Mouse (Mus musculus): Measurements from ENCODE around the gene Nfkbiz. TPM values are rescaled to one million over a fixed set of nuclear protein-coding genes. Genes with fewer than 3 reads are reported as not detected.
A peak's percentile ranks its signal among the peaks of the same experiment; 100 is the strongest.

Nfkbiz gene
- polyA plus RNA-seq, 2 experiments: 1.7 to 2.4 TPM

DNA sequence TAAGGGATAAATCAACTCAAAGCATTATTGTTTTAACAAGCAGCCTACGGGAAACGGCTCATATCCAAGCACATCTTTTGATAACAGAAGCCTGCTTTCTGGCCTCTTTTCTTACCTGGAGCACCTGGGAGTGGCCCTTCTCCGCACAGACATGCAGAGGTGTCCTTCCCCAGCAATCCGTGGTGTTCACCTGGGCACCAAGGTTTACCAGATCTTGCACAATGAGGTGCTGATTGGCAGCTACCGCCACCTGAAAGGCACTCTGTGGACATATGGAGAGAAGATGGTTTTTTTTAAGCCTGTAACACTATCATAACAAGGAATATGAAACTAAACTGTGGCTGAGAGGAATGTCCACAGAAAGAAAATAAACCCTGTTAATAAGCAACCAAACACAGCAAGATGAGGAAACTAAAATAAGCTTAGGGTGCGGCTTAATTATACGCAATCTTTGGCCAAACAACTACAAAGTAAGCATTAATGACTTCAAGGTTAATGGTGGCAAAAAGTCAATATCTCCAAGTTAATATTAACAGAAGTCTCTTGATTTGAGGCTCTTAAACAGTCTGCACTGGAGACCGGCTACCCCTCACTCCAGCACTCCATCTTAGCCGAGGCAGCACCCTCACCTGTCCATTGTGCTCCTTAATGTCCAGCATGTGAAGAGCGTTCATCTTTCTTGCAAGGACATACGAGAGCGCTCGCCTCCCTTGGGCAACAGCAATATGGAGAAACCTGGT is 22.3 kb downstream of the Nfkbiz start:
- Histone ChIP-seq H3K4me1 (replicated peaks; ENCODE audit: control insufficient read depth in 2 of 2, insufficient read depth in 2 of 2, low read length in 1 of 2) (no peaks in the 10 kb centered on the region), H3K27ac (no peak overlapping the region), H3K9ac (replicated peaks) (no peak overlapping the region), H3K4me2 (ENCODE audit: low read depth) (no peak overlapping the region), H3K27me3 (ENCODE audit: control insufficient read depth, insufficient read depth, low read length) (peaks cover 6% of the 10 kb centered on the region), H3K9me3 (ENCODE audit: control insufficient read depth, low read length) (no peaks in the 10 kb centered on the region), H3K36me3 (replicated peaks; ENCODE audit: control insufficient read depth, insufficient read depth, low read depth) (peaks cover 5% of the 10 kb centered on the region), H3K4me3 (ENCODE audit: insufficient read depth in 1 of 2, low read depth in 2 of 2, low read length in 2 of 2) (no peak overlapping the region)
- WGBS (ENCODE audit: insufficient replicate concordance): 74% methylated on average over 13 of the region's 13 CpGs
- no peak for DNase-seq (ENCODE audit: low read depth in 3 of 3, low spot score in 3 of 3)
- ATAC-seq (ENCODE audit: insufficient read depth): peak; percentile 44; the same call in 1 of the 2 replicates
- TF ChIP-seq EP300 (IDR thresholded peaks at IDR 0.05; ENCODE audit: low read depth) (no peak), CTCF (IDR thresholded peaks at IDR 0.05; ENCODE audit: low read depth) (no peak)

GRCm38 (mm10) chr16:55815466-55815865 is 23.2 kb downstream of the Nfkbiz start:
- ATAC-seq (ENCODE audit: insufficient read depth) (no peak), DNase-seq (ENCODE audit: low read depth in 3 of 3, low spot score in 3 of 3) (no peak)
- no peak overlapping the region for H3K4me2 ChIP-seq (ENCODE audit: low read depth)
- H3K27ac ChIP-seq: no peak overlapping the region
- H3K4me3 ChIP-seq (ENCODE audit: insufficient read depth in 1 of 2, low read depth in 2 of 2, low read length in 2 of 2): no peak overlapping the region
- no peaks in the 10 kb centered on the region for H3K9me3 ChIP-seq (ENCODE audit: control insufficient read depth, low read length)
- 0 out of 2 replicates have a peak, but pooled peaks cover 2% of the 10 kb centered on the region for H3K27me3 ChIP-seq (ENCODE audit: control insufficient read depth, insufficient read depth, low read length)
- no peak for TF ChIP-seq EP300 (IDR thresholded peaks at IDR 0.05; ENCODE audit: low read depth)
- no peak for TF ChIP-seq CTCF (IDR thresholded peaks at IDR 0.05; ENCODE audit: low read depth)
- peaks cover 5% of the 10 kb centered on the region for H3K36me3 ChIP-seq (replicated peaks; ENCODE audit: control insufficient read depth, insufficient read depth, low read depth)
- 82% methylated on average over 14 of the region's 14 CpGs for WGBS (ENCODE audit: insufficient replicate concordance)
- H3K4me1 ChIP-seq (replicated peaks; ENCODE audit: control insufficient read depth in 2 of 2, insufficient read depth in 2 of 2, low read length in 1 of 2): no peaks in the 10 kb centered on the region
- no peak overlapping the region for H3K9ac ChIP-seq (replicated peaks)

DNA sequence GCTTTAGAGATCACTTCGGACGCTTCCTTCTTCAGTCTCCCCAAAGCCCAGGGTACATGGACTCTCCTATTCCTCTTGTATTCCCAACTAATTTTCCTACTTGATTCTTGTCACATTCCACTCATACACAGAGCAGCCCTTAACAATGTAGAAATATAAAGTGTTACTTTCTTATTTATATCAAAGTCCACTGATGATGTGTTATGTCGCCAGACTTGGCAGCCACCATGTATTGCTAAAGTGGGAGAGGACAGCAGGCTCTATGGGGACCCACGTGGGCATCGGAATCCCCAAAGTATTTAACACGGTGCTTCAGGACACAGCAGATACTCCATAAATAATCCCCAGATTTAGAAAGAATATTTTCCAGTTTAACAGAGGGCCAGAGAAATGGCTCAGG is 24.0 kb downstream of the Nfkbiz start:
- H3K27ac ChIP-seq: no peak overlapping the region
- no peaks in the 10 kb centered on the region for H3K9me3 ChIP-seq (ENCODE audit: control insufficient read depth, low read length)
- H3K4me1 ChIP-seq (replicated peaks; ENCODE audit: control insufficient read depth in 2 of 2, insufficient read depth in 2 of 2, low read length in 1 of 2): no peaks in the 10 kb centered on the region
- no peak overlapping the region for H3K4me2 ChIP-seq (ENCODE audit: low read depth)
- no peak for DNase-seq (ENCODE audit: low read depth in 3 of 3, low spot score in 3 of 3)
- 85% methylated on average over 6 of the region's 6 CpGs for WGBS (ENCODE audit: insufficient replicate concordance)
- no peak for ATAC-seq (ENCODE audit: insufficient read depth)
- H3K4me3 ChIP-seq (ENCODE audit: insufficient read depth in 1 of 2, low read depth in 2 of 2, low read length in 2 of 2): no peak overlapping the region
- H3K27me3 ChIP-seq (ENCODE audit: control insufficient read depth, insufficient read depth, low read length): no peaks in the 10 kb centered on the region
- no peak overlapping the region for H3K9ac ChIP-seq (replicated peaks)
- no peak for TF ChIP-seq CTCF (IDR thresholded peaks at IDR 0.05; ENCODE audit: low read depth)
- TF ChIP-seq EP300 (IDR thresholded peaks at IDR 0.05; ENCODE audit: low read depth): no peak
- peaks cover 5% of the 10 kb centered on the region for H3K36me3 ChIP-seq (replicated peaks; ENCODE audit: control insufficient read depth, insufficient read depth, low read depth)

DNA sequence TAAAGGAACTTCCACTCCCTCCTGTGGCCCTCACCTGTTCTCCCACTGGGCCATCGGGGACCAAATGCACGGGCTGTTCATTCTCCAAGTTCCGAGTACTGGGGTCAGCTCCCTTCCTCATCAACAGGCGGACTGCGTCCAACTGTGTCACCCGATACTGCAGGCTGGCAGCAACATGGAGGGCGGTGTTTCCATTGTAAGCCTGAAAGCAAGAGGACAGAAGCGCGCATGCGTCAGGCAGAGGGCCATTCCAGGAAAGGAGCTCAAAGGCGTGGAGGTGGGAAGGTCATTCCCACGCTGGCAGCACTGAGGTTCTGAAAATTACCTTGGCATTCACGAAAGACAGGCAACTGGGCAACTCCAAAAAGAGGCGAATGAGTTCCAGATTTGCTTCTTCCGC is 24.8 kb downstream of the Nfkbiz start:
- DNase-seq (ENCODE audit: low read depth in 3 of 3, low spot score in 3 of 3): no peak
- peaks cover 5% of the 10 kb centered on the region for H3K36me3 ChIP-seq (replicated peaks; ENCODE audit: control insufficient read depth, insufficient read depth, low read depth)
- H3K9me3 ChIP-seq (ENCODE audit: control insufficient read depth, low read length): no peaks in the 10 kb centered on the region
- TF ChIP-seq CTCF (IDR thresholded peaks at IDR 0.05; ENCODE audit: low read depth) (no peak), EP300 (IDR thresholded peaks at IDR 0.05; ENCODE audit: low read depth) (no peak)
- no peaks in the 10 kb centered on the region for H3K27me3 ChIP-seq (ENCODE audit: control insufficient read depth, insufficient read depth, low read length)
- H3K27ac ChIP-seq: no peak overlapping the region
- 84% methylated on average over 15 of the region's 15 CpGs for WGBS (ENCODE audit: insufficient replicate concordance)
- H3K4me3 ChIP-seq (ENCODE audit: insufficient read depth in 1 of 2, low read depth in 2 of 2, low read length in 2 of 2): no peak overlapping the region
- H3K9ac ChIP-seq (replicated peaks): no peak overlapping the region
- ATAC-seq (ENCODE audit: insufficient read depth): no peak
- no peaks in the 10 kb centered on the region for H3K4me1 ChIP-seq (replicated peaks; ENCODE audit: control insufficient read depth in 2 of 2, insufficient read depth in 2 of 2, low read length in 1 of 2)
- no peak overlapping the region for H3K4me2 ChIP-seq (ENCODE audit: low read depth)

DNA sequence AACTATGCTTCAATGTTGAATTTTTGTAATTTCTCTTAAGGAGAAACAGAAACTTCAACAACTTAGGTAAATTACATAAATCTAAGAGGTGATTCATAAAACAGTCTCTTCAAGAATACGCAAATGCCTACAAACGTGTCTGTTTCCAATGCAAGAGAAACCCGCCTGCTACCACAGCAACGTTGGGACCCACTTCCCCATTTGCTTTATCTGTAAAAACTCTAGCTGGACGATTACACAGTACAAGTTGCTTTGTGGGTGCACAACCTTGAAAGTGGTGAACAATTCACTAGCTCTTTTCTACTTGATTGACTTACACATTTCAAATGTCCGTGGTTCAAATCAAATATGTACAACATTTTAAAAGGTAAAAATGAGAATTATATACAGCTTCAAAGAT is 26.9 kb downstream of the Nfkbiz start:
- DNase-seq (ENCODE audit: low read depth in 3 of 3, low spot score in 3 of 3) (no peak), ATAC-seq (ENCODE audit: insufficient read depth) (no peak)
- no peak overlapping the region for H3K9ac ChIP-seq (replicated peaks)
- WGBS (ENCODE audit: insufficient replicate concordance): 26% methylated on average over 6 of the region's 6 CpGs
- no peaks in the 10 kb centered on the region for H3K9me3 ChIP-seq (ENCODE audit: control insufficient read depth, low read length)
- no peaks in the 10 kb centered on the region for H3K27me3 ChIP-seq (ENCODE audit: control insufficient read depth, insufficient read depth, low read length)
- no peaks in the 10 kb centered on the region; a peak in 1 of 4 replicates for H3K4me1 ChIP-seq (replicated peaks; ENCODE audit: control insufficient read depth in 2 of 2, insufficient read depth in 2 of 2, low read length in 1 of 2)
- no peak overlapping the region for H3K27ac ChIP-seq
- TF ChIP-seq CTCF (IDR thresholded peaks at IDR 0.05; ENCODE audit: low read depth) (no peak), EP300 (IDR thresholded peaks at IDR 0.05; ENCODE audit: low read depth) (no peak)
- peaks cover 3% of the 10 kb centered on the region; the same call in 1 of the 2 replicates for H3K36me3 ChIP-seq (replicated peaks; ENCODE audit: control insufficient read depth, insufficient read depth, low read depth)
- no peak overlapping the region for H3K4me2 ChIP-seq (ENCODE audit: low read depth)
- no peak overlapping the region for H3K4me3 ChIP-seq (ENCODE audit: insufficient read depth in 1 of 2, low read depth in 2 of 2, low read length in 2 of 2)

All from liver, embryonic 14.5 days (tissue).